Mouse (Mus musculus): ENCODE measurements around the gene Papola. TPM values are rescaled to one million over a fixed set of nuclear protein-coding genes. Genes with fewer than 3 reads are reported as not detected.
A peak's percentile ranks its signal among the peaks of the same experiment; 100 is the strongest.

Gene Papola
- total RNA-seq (2021) = 100 to 1,000 TPM; 141 to 159 TPM

GRCm38 (mm10) chr12:105784196-105784999 lies at the start of gene Papola:
Gene Papola, plus strand, starts transcription at chr12:105784694.
- peak; percentile 89 to 93 for DNase-seq (ENCODE audit: low spot score in 2 of 2)
- intact Hi-C loops (cut with DNase I) = loop anchor here (5.0 kb wide), 1 partner anchor 97 kb away; the partner anchor contains the start of gene Atg2b

GRCm38 (mm10) chr12:105735226-105735888 lies 49.1 kb upstream of the Papola start:
- no peak for DNase-seq (ENCODE audit: low spot score in 2 of 2)
- intact Hi-C loops (cut with DNase I) = no loop called here

GRCm38 (mm10) chr12:105735889-105736251 lies 48.6 kb upstream of the Papola start:
- DNase-seq (ENCODE audit: low spot score in 2 of 2) = no peak
- intact Hi-C loops (cut with DNase I) = no loop called here

- intact Hi-C loops (cut with DNase I) = no loop called here
- no peak for DNase-seq (ENCODE audit: low spot score in 2 of 2)
Measured at GRCm38 (mm10) chr12:105738316-105739096, 46.0 kb upstream of the Papola start.

- intact Hi-C loops (cut with DNase I) = no loop called here
- DNase-seq (ENCODE audit: low spot score in 2 of 2) = no peak
Measured at GRCm38 (mm10) chr12:105739656-105740055, 44.8 kb upstream of the Papola start.

GRCm38 (mm10) chr12:105748114-105748513 lies 36.4 kb upstream of the Papola start:
- intact Hi-C loops (cut with DNase I) = no loop called here
- DNase-seq (ENCODE audit: low spot score in 2 of 2) = no peak

GRCm38 (mm10) chr12:105753813-105754212 lies 30.7 kb upstream of the Papola start:
- DNase-seq (ENCODE audit: low spot score in 2 of 2) = no peak
- intact Hi-C loops (cut with DNase I) = no loop called here

- DNase-seq (ENCODE audit: low spot score in 2 of 2) = no peak
- intact Hi-C loops (cut with DNase I) = no loop called here
Measured at GRCm38 (mm10) chr12:105757816-105758497, 26.5 kb upstream of the Papola start.

GRCm38 (mm10) chr12:105758911-105759310 lies 25.6 kb upstream of the Papola start:
- DNase-seq (ENCODE audit: low spot score in 2 of 2) = no peak
- intact Hi-C loops (cut with DNase I) = no loop called here

GRCm38 (mm10) chr12:105759849-105760478 lies 24.5 kb upstream of the Papola start:
- intact Hi-C loops (cut with DNase I) = no loop called here
- DNase-seq (ENCODE audit: low spot score in 2 of 2) = no peak

- intact Hi-C loops (cut with DNase I) = no loop called here
- DNase-seq (ENCODE audit: low spot score in 2 of 2) = no peak
Measured at GRCm38 (mm10) chr12:105761171-105761570, 23.3 kb upstream of the Papola start.

GRCm38 (mm10) chr12:105761629-105762028 lies 22.9 kb upstream of the Papola start:
- DNase-seq (ENCODE audit: low spot score in 2 of 2) = no peak
- intact Hi-C loops (cut with DNase I) = no loop called here

GRCm38 (mm10) chr12:105769700-105770099 lies 14.8 kb upstream of the Papola start:
- no peak for DNase-seq (ENCODE audit: low spot score in 2 of 2)
- intact Hi-C loops (cut with DNase I) = no loop called here

- no peak for DNase-seq (ENCODE audit: low spot score in 2 of 2)
- intact Hi-C loops (cut with DNase I) = no loop called here
Measured at GRCm38 (mm10) chr12:105774871-105775270, 9.6 kb upstream of the Papola start.

GRCm38 (mm10) chr12:105777651-105778050 lies 6.8 kb upstream of the Papola start:
- intact Hi-C loops (cut with DNase I) = no loop called here
- DNase-seq (ENCODE audit: low spot score in 2 of 2) = no peak

GRCm38 (mm10) chr12:105785000-105785774 lies 693 bp downstream of the Papola start:
- intact Hi-C loops (cut with DNase I) = loop anchor here (5.0 kb wide), 1 partner anchor 98 kb away; the partner anchor contains the start of gene Atg2b
- DNase-seq (ENCODE audit: low spot score in 2 of 2) = peak; percentile 59 to 71

- intact Hi-C loops (cut with DNase I) = no loop called here
- no peak for DNase-seq (ENCODE audit: low spot score in 2 of 2)
Measured at GRCm38 (mm10) chr12:105786113-105786512, 1.6 kb downstream of the Papola start.

GRCm38 (mm10) chr12:105787626-105788025 lies 3.1 kb downstream of the Papola start:
- no peak for DNase-seq (ENCODE audit: low spot score in 2 of 2)
- intact Hi-C loops (cut with DNase I) = no loop called here

All from left cerebral cortex, postnatal 25 days (tissue).